Mouse (Mus musculus) kidney, postnatal 36 days (tissue): ENCODE results near the gene Mta2.

Experiments
- DNase-seq, 2 experiments: peaks; one replicate each; pipeline ENCODE4 v3.0.0; 2021 to 2022; ENCODE audit warnings: mixed read lengths in 2 of 2

Mta2 gene

GRCm38 (mm10) chr19:8929224-8930088 is 12.2 kb upstream of the Mta2 start, which contains the start of the genes Rom1 and Eml3:
TSS of gene Rom1 (minus strand) at chr19:8929356.
TSS of gene Eml3 (plus strand) at chr19:8929552.
- peak; percentile 95 for DNase-seq

GRCm38 (mm10) chr19:8930117-8930516 is 11.6 kb upstream of the Mta2 start:
- DNase-seq = no peak

GRCm38 (mm10) chr19:8930771-8931170 is 10.9 kb upstream of the Mta2 start:
- no peak for DNase-seq

- no peak for DNase-seq
Measured at GRCm38 (mm10) chr19:8936736-8937135, 4.9 kb upstream of the Mta2 start.

- no peak for DNase-seq
Measured at GRCm38 (mm10) chr19:8940526-8941133, 1.0 kb upstream of the Mta2 start.

- DNase-seq = no peak
Measured at GRCm38 (mm10) chr19:8941136-8941514, 550 bp upstream of the Mta2 start.

- peak; percentile 64 to 75 for DNase-seq
Measured at GRCm38 (mm10) chr19:8942276-8942964, 745 bp downstream of the Mta2 start.

- no peak for DNase-seq
Measured at GRCm38 (mm10) chr19:8943047-8943446, 1.4 kb downstream of the Mta2 start.

- DNase-seq = peak; percentile 31 to 49
Measured at GRCm38 (mm10) chr19:8944062-8944461, 2.4 kb downstream of the Mta2 start.

- peak; percentile 77 to 89 for DNase-seq
Measured at GRCm38 (mm10) chr19:8944750-8945149, 3.1 kb downstream of the Mta2 start.

- no peak for DNase-seq
Measured at GRCm38 (mm10) chr19:8945251-8945650, 3.6 kb downstream of the Mta2 start.

- DNase-seq = no peak
Measured at GRCm38 (mm10) chr19:8946929-8947328, 5.3 kb downstream of the Mta2 start.

- no peak for DNase-seq
Measured at GRCm38 (mm10) chr19:8950190-8950589, 8.5 kb downstream of the Mta2 start.

GRCm38 (mm10) chr19:8952241-8952640 is 10.6 kb downstream of the Mta2 start:
- DNase-seq = no peak

GRCm38 (mm10) chr19:8953135-8954039 is 11.7 kb downstream of the Mta2 start, which contains the start of gene Tut1:
TSS of gene Tut1 (plus strand) at chr19:8953847.
- peak; percentile 91 to 96 for DNase-seq

GRCm38 (mm10) chr19:8954171-8954570 is 12.5 kb downstream of the Mta2 start:
- no peak for DNase-seq

GRCm38 (mm10) chr19:8962256-8962655 is 20.6 kb downstream of the Mta2 start:
- peak in 1 of 2 experiments; percentile 43 for DNase-seq

- no peak for DNase-seq
Measured at GRCm38 (mm10) chr19:8965075-8965474, 23.4 kb downstream of the Mta2 start.

- no peak for DNase-seq
Measured at GRCm38 (mm10) chr19:8965771-8966170, 24.1 kb downstream of the Mta2 start.

- peak in 1 of 2 experiments; percentile 37 for DNase-seq
Measured at GRCm38 (mm10) chr19:8966198-8966589, 24.5 kb downstream of the Mta2 start.

GRCm38 (mm10) chr19:8966590-8967372 is 25.1 kb downstream of the Mta2 start, which contains the start of gene Eef1g:
TSS of gene Eef1g (plus strand) at chr19:8967041.
- peak; percentile 99 to 100 for DNase-seq
